ENCODE assay signal across 8 mouse cellular contexts in genomic region chr3:122292300-122293222, GRCm38 (mm10). TPM values are rescaled to one million over a fixed set of nuclear protein-coding genes. Genes with fewer than 3 reads are reported as not detected.
A peak's percentile ranks its signal among the peaks of the same experiment; 100 is the strongest.
DNase-seq lines count a peak whose midpoint lies in the region; ATAC-seq and TF ChIP-seq lines count a peak whose summit lies in the region.

No protein-coding gene starts in this region.

- TF ChIP-seq POLR2A in ES-Bruce4 (IDR thresholded peaks at IDR 0.05; ENCODE audit: insufficient read depth, low read length), result no peak

- H3K4me3 ChIP-seq in ES-Bruce4 (ENCODE audit: low read depth, low read length), result peak overlapping the region; percentile 95
- peak overlapping the region; percentile 85 for H3K4me3 ChIP-seq in forebrain, embryonic 13.5 days
- peak overlapping the region; percentile 87 for H3K4me3 ChIP-seq in liver, embryonic 16.5 days (ENCODE audit: low read depth, low read length)
- H3K4me3 ChIP-seq in neural tube, embryonic 12.5 days, result peak overlapping the region; percentile 82
- H3K4me3 ChIP-seq in stomach, postnatal 0 days (ENCODE audit: low read depth, low read length), result peak overlapping the region; percentile 90

- H3K4me1 ChIP-seq in ES-Bruce4 (ENCODE audit: control insufficient read depth, insufficient read depth, low read length), result no peaks in the 10 kb centered on the region
- H3K4me1 ChIP-seq in forebrain, embryonic 13.5 days, result peaks cover 36% of the 10 kb centered on the region
- peaks cover 12% of the 10 kb centered on the region for H3K4me1 ChIP-seq in liver, embryonic 16.5 days (ENCODE audit: control insufficient read depth, low read depth, low read length)
- peaks cover 32% of the 10 kb centered on the region for H3K4me1 ChIP-seq in neural tube, embryonic 12.5 days
- no peaks in the 10 kb centered on the region; the same call in 1 of the 2 replicates for H3K4me1 ChIP-seq in stomach, postnatal 0 days (replicated peaks; ENCODE audit: control insufficient read depth, insufficient read depth)

- no peak for TF ChIP-seq CTCF in ES-Bruce4 (IDR thresholded peaks at IDR 0.05; ENCODE audit: low read depth, low read length)
- peak; percentile 55 for TF ChIP-seq CTCF in stomach, postnatal 0 days (IDR thresholded peaks at IDR 0.05; ENCODE audit: low read depth)

- H3K27me3 ChIP-seq in ES-Bruce4 (ENCODE audit: control insufficient read depth, insufficient read depth, low read length, poor library complexity, severe bottlenecking), result no peaks in the 10 kb centered on the region
- no peaks in the 10 kb centered on the region for H3K27me3 ChIP-seq in forebrain, embryonic 13.5 days
- H3K27me3 ChIP-seq in liver, embryonic 16.5 days (ENCODE audit: control insufficient read depth, insufficient read depth, low read depth, low read length), result peaks cover 7% of the 10 kb centered on the region; the same call in 1 of the 2 replicates
- no peaks in the 10 kb centered on the region for H3K27me3 ChIP-seq in neural tube, embryonic 12.5 days (replicated peaks)
- H3K27me3 ChIP-seq in stomach, postnatal 0 days (ENCODE audit: control insufficient read depth, insufficient read depth, low read length), result no peaks in the 10 kb centered on the region

- no peaks in the 10 kb centered on the region for H3K36me3 ChIP-seq in ES-Bruce4 (ENCODE audit: control insufficient read depth, insufficient read depth, low read length, poor library complexity, severe bottlenecking)
- H3K36me3 ChIP-seq in forebrain, embryonic 13.5 days (ENCODE audit: poor library complexity, severe bottlenecking), result no peaks in the 10 kb centered on the region
- H3K36me3 ChIP-seq in liver, embryonic 16.5 days (ENCODE audit: control insufficient read depth, insufficient read depth), result no peaks in the 10 kb centered on the region
- no peaks in the 10 kb centered on the region for H3K36me3 ChIP-seq in neural tube, embryonic 12.5 days
- no peaks in the 10 kb centered on the region for H3K36me3 ChIP-seq in stomach, postnatal 0 days (ENCODE audit: control insufficient read depth, insufficient read depth, low read length)

- peak; percentile 97 for DNase-seq in heart, postnatal 10 days
- peak; percentile 96 for DNase-seq in kidney, postnatal 4 days
- DNase-seq in stomach, postnatal 0 days (ENCODE audit: low spot score), result peak; percentile 93

- H3K27ac ChIP-seq in ES-Bruce4 (ENCODE audit: insufficient read depth, low read length), result no peak overlapping the region
- H3K27ac ChIP-seq in forebrain, embryonic 13.5 days, result peak overlapping the region; percentile 99
- peak overlapping the region; percentile 78 for H3K27ac ChIP-seq in liver, embryonic 16.5 days (ENCODE audit: low read length)
- H3K27ac ChIP-seq in neural tube, embryonic 12.5 days, result peak overlapping the region; percentile 99
- H3K27ac ChIP-seq in stomach, postnatal 0 days (replicated peaks), result peak overlapping the region; percentile 97

- WGBS in forebrain, embryonic 13.5 days, result 7% methylated on average over 46 of the region's 54 CpGs
- WGBS in liver, embryonic 16.5 days (ENCODE audit: insufficient replicate concordance), result 8% methylated on average over 54 of the region's 54 CpGs
- 7% methylated on average over 54 of the region's 54 CpGs for WGBS in neural tube, embryonic 12.5 days
- WGBS in stomach, postnatal 0 days, result 6% methylated on average over 54 of the region's 54 CpGs

- H3K9ac ChIP-seq in ES-Bruce4 (ENCODE audit: low read depth, poor library complexity, severe bottlenecking), result peak overlapping the region; percentile 99
- peak overlapping the region; percentile 96 for H3K9ac ChIP-seq in forebrain, embryonic 13.5 days
- H3K9ac ChIP-seq in liver, embryonic 16.5 days (ENCODE audit: low read depth, low read length), result peak overlapping the region; percentile 81
- H3K9ac ChIP-seq in neural tube, embryonic 12.5 days, result peak overlapping the region; percentile 91
- peak overlapping the region; percentile 92 for H3K9ac ChIP-seq in stomach, postnatal 0 days (ENCODE audit: low read length)

- peak; percentile 57; the same call in 1 of the 2 replicates for TF ChIP-seq EP300 in ES-Bruce4 (IDR thresholded peaks at IDR 0.05; ENCODE audit: insufficient read depth, low read depth, low read length)
- no peak for TF ChIP-seq EP300 in stomach, postnatal 0 days (optimal IDR thresholded peaks at IDR 0.05)

- intact Hi-C loops in heart, postnatal 10 days (cut with DNase I), result loop anchor here (5.0 kb wide), 1 partner anchor 45 kb away; the partner anchor contains the start of gene Gclm

- H3K4me2 ChIP-seq in forebrain, embryonic 13.5 days, result peak overlapping the region; percentile 70
- peak overlapping the region; percentile 99 for H3K4me2 ChIP-seq in liver, embryonic 16.5 days (ENCODE audit: low read depth, low read length)
- H3K4me2 ChIP-seq in neural tube, embryonic 12.5 days (replicated peaks), result peak overlapping the region; percentile 75
- peak overlapping the region; percentile 71 for H3K4me2 ChIP-seq in stomach, postnatal 0 days (replicated peaks; ENCODE audit: low read depth)

- peak; percentile 46 for ATAC-seq in cerebellum, adult (ENCODE audit: insufficient number of reproducible peaks, low FRiP score, low TSS enrichment)
- peak; percentile 57 for ATAC-seq in forebrain, embryonic 13.5 days
- peak; percentile 85 for ATAC-seq in liver, embryonic 16.5 days (ENCODE audit: low read depth)
- peak; percentile 30 for ATAC-seq in neural tube, embryonic 12.5 days (ENCODE audit: low FRiP score, low read depth)
- ATAC-seq in stomach, postnatal 0 days (ENCODE audit: low FRiP score, low TSS enrichment), result peak; percentile 68

- H3K9me3 ChIP-seq in ES-Bruce4 (replicated peaks; ENCODE audit: control insufficient read depth, insufficient read depth, low read length, poor library complexity, severe bottlenecking), result no peaks in the 10 kb centered on the region
- H3K9me3 ChIP-seq in forebrain, embryonic 13.5 days (replicated peaks), result no peaks in the 10 kb centered on the region
- no peaks in the 10 kb centered on the region for H3K9me3 ChIP-seq in liver, embryonic 16.5 days (replicated peaks; ENCODE audit: control insufficient read depth, low read length)
- H3K9me3 ChIP-seq in neural tube, embryonic 12.5 days, result no peaks in the 10 kb centered on the region
- no peaks in the 10 kb centered on the region for H3K9me3 ChIP-seq in stomach, postnatal 0 days (ENCODE audit: control insufficient read depth, low read length)

RNA-seq across cellular contexts. Expression of gene Bcar3, which starts 1.4 kb away (rescaled TPM):
- 26.3 and 26.4 TPM in 2 replicates for polyA plus RNA-seq in ES-Bruce4 (2011; ENCODE audit: insufficient read depth, insufficient read length, low read depth, missing spikeins)
- polyA plus RNA-seq in forebrain, embryonic 13.5 days (2015; fragmentation: Nextera tagmentation; extraction: Ambion mirVana), result 6.0 and 7.5 TPM in 2 replicates
- 10 to 100 TPM in 1 of 2 experiments, 1 to 10 TPM in 1; 9.3 to 10.0 TPM for total RNA-seq in heart, postnatal 10 days (2021)
- polyA plus RNA-seq in liver, embryonic 16.5 days (2015; fragmentation: Nextera tagmentation; extraction: Ambion mirVana), result 6.0 and 7.2 TPM in 2 replicates
- polyA plus RNA-seq in neural tube, embryonic 12.5 days (2016; fragmentation: Nextera tagmentation; extraction: Ambion mirVana), result 13.2 and 14.0 TPM in 2 replicates
- polyA plus RNA-seq in stomach, postnatal 0 days (2015; fragmentation: Nextera tagmentation; extraction: Ambion mirVana), result 12.1 and 12.6 TPM in 2 replicates

RNA-seq across cellular contexts. Expression of gene Dnttip2, which starts 18.4 kb away (rescaled TPM):
- 123 and 132 TPM in 2 replicates for polyA plus RNA-seq in ES-Bruce4 (2011; ENCODE audit: insufficient read depth, insufficient read length, low read depth, missing spikeins)
- 69.2 and 70.2 TPM in 2 replicates for polyA plus RNA-seq in forebrain, embryonic 13.5 days (2015; fragmentation: Nextera tagmentation; extraction: Ambion mirVana)
- total RNA-seq in heart, postnatal 10 days (2021), result 10 to 100 TPM; 25.3 to 30.9 TPM
- polyA plus RNA-seq in liver, embryonic 16.5 days (2015; fragmentation: Nextera tagmentation; extraction: Ambion mirVana), result 26.1 and 27.5 TPM in 2 replicates
- 70.4 and 72.8 TPM in 2 replicates for polyA plus RNA-seq in neural tube, embryonic 12.5 days (2016; fragmentation: Nextera tagmentation; extraction: Ambion mirVana)
- 37.1 and 39.2 TPM in 2 replicates for polyA plus RNA-seq in stomach, postnatal 0 days (2015; fragmentation: Nextera tagmentation; extraction: Ambion mirVana)

RNA-seq across cellular contexts. Expression of gene Gclm, which starts 47.2 kb away (rescaled TPM):
- 123 and 140 TPM in 2 replicates for polyA plus RNA-seq in ES-Bruce4 (2011; ENCODE audit: insufficient read depth, insufficient read length, low read depth, missing spikeins)
- 48.0 and 51.2 TPM in 2 replicates for polyA plus RNA-seq in forebrain, embryonic 13.5 days (2015; fragmentation: Nextera tagmentation; extraction: Ambion mirVana)
- total RNA-seq in heart, postnatal 10 days (2021), result 10 to 100 TPM; 52.4 to 56.0 TPM
- polyA plus RNA-seq in liver, embryonic 16.5 days (2015; fragmentation: Nextera tagmentation; extraction: Ambion mirVana), result 385 and 388 TPM in 2 replicates
- 62.3 and 63.9 TPM in 2 replicates for polyA plus RNA-seq in neural tube, embryonic 12.5 days (2016; fragmentation: Nextera tagmentation; extraction: Ambion mirVana)
- polyA plus RNA-seq in stomach, postnatal 0 days (2015; fragmentation: Nextera tagmentation; extraction: Ambion mirVana), result 148 and 155 TPM in 2 replicates

Comparison
In these comparisons a context has a peak if more than half of its experiments do, and no peak if none do; other contexts are left out.
1. ATAC-seq: peak in every context shown above with its lines; median percentile 85 in liver, embryonic 16.5 days; 68 in stomach, postnatal 0 days; 57 in forebrain, embryonic 13.5 days; 46 in cerebellum, adult; 30 in neural tube, embryonic 12.5 days.